Mouse (Mus musculus) embryo, embryonic 10.5 days (tissue): ENCODE measurements around the gene Prdx3.

Source experiments
- DNase-seq: peaks from one replicate; pipeline ENCODE4 v3.0.0-alpha.2; 2015; ENCODE audit warnings: low spot score

Prdx3 gene

GRCm38 (mm10) chr19:60874064-60874694 lies at the start of gene Prdx3:
Prdx3 (minus strand) TSS chr19:60874556.
- DNase-seq = peak; percentile 97

- DNase-seq = no peak
Measured at GRCm38 (mm10) chr19:60916869-60917570, 42.7 kb upstream of the Prdx3 start.

GRCm38 (mm10) chr19:60915862-60916261 lies 41.5 kb upstream of the Prdx3 start:
- no peak for DNase-seq

- no peak for DNase-seq
Measured at GRCm38 (mm10) chr19:60915236-60915635, 40.9 kb upstream of the Prdx3 start.

- DNase-seq = no peak
Measured at GRCm38 (mm10) chr19:60911653-60912052, 37.3 kb upstream of the Prdx3 start.

GRCm38 (mm10) chr19:60910304-60910703 lies 35.9 kb upstream of the Prdx3 start:
- DNase-seq = no peak

GRCm38 (mm10) chr19:60905477-60905876 lies 31.1 kb upstream of the Prdx3 start:
- DNase-seq = no peak

GRCm38 (mm10) chr19:60903971-60904370 lies 29.6 kb upstream of the Prdx3 start:
- DNase-seq = no peak

- DNase-seq = no peak
Measured at GRCm38 (mm10) chr19:60903139-60903538, 28.8 kb upstream of the Prdx3 start.

- DNase-seq = no peak
Measured at GRCm38 (mm10) chr19:60895251-60895880, 21.0 kb upstream of the Prdx3 start.

- peak; percentile 79 for DNase-seq
Measured at GRCm38 (mm10) chr19:60891934-60892547, 17.7 kb upstream of the Prdx3 start.

GRCm38 (mm10) chr19:60891123-60891470 lies 16.7 kb upstream of the Prdx3 start:
- DNase-seq = peak; percentile 14

GRCm38 (mm10) chr19:60890391-60891122 lies 16.2 kb upstream of the Prdx3 start:
- no peak for DNase-seq

- DNase-seq = peak; percentile 96
Measured at GRCm38 (mm10) chr19:60889714-60890315, 15.5 kb upstream of the Prdx3 start, which contains the start of gene Grk5. Grk5 (plus strand) TSS chr19:60889749.

- peak; percentile 80 for DNase-seq
Measured at GRCm38 (mm10) chr19:60889101-60889713, 14.9 kb upstream of the Prdx3 start.

- no peak for DNase-seq
Measured at GRCm38 (mm10) chr19:60887637-60888036, 13.3 kb upstream of the Prdx3 start.

- DNase-seq = peak; percentile 64
Measured at GRCm38 (mm10) chr19:60883129-60883528, 8.8 kb upstream of the Prdx3 start.

- no peak for DNase-seq
Measured at GRCm38 (mm10) chr19:60873501-60873900, 855 bp downstream of the Prdx3 start.

- no peak for DNase-seq
Measured at GRCm38 (mm10) chr19:60872272-60872671, 2.1 kb downstream of the Prdx3 start.

- DNase-seq = no peak
Measured at GRCm38 (mm10) chr19:60871366-60871765, 3.0 kb downstream of the Prdx3 start.

- no peak for DNase-seq
Measured at GRCm38 (mm10) chr19:60870489-60870888, 3.9 kb downstream of the Prdx3 start.
